Comparison of ENCODE assay signal across 21 mouse cellular contexts in the genomic region with DNA sequence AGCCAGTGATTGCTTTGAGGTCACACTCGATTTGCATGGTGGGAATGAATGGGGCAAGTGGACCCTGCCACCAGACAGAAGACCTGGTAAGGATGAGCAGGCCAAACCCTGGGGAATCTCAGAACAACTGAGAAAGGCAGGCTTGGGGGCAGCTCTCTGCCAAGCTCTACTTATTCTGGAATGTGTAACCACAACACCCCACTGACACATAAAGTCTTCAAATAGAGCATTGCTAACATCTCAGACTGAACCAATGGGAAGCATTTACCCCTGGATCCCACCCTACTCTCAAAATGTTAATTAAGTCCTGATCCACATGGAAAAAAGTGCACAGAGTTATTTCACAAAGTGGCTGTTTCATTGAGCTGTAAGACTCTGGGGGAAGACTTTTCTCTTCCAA.
A peak's percentile ranks its signal among the peaks of the same experiment; 100 is the strongest.
DNase-seq lines count a peak whose midpoint lies in the region; ATAC-seq lines count a peak whose summit lies in the region.
"Had no signal": no experiment of that assay in that cellular context is flagged by ENCODE, and none has a peak within 500 bp of the region (broad histone marks: within the 10 kb centered on the region; RNA-seq: fewer than 3 reads in every experiment).

No protein-coding gene starts in this region.

- no peaks in the 10 kb centered on the region for H3K27me3 ChIP-seq in embryonic facial prominence, embryonic 14.5 days (replicated peaks; ENCODE audit: control insufficient read depth, insufficient read depth, low read length)
- no peaks in the 10 kb centered on the region for H3K27me3 ChIP-seq in embryonic facial prominence, embryonic 10.5 days (replicated peaks; ENCODE audit: low read depth, poor library complexity, severe bottlenecking)
- H3K27me3 ChIP-seq in embryonic facial prominence, embryonic 15.5 days, result no peaks in the 10 kb centered on the region
- H3K27me3 ChIP-seq: embryonic facial prominence, embryonic 12.5 days; forebrain, embryonic 13.5 days; forebrain, embryonic 15.5 days had no signal

- no peak overlapping the region for H3K4me2 ChIP-seq in embryonic facial prominence, embryonic 14.5 days (ENCODE audit: low read depth, low read length)
- H3K4me2 ChIP-seq in embryonic facial prominence, embryonic 15.5 days (replicated peaks), result no peak overlapping the region
- H3K4me2 ChIP-seq: embryonic facial prominence, embryonic 12.5 days; forebrain, embryonic 13.5 days; forebrain, embryonic 15.5 days had no signal

- H3K9me3 ChIP-seq in embryonic facial prominence, embryonic 14.5 days (ENCODE audit: control insufficient read depth, low read length), result no peaks in the 10 kb centered on the region
- no peaks in the 10 kb centered on the region for H3K9me3 ChIP-seq in embryonic facial prominence, embryonic 10.5 days
- no peaks in the 10 kb centered on the region for H3K9me3 ChIP-seq in embryonic facial prominence, embryonic 15.5 days (replicated peaks)
- H3K9me3 ChIP-seq: embryonic facial prominence, embryonic 12.5 days; forebrain, embryonic 13.5 days; forebrain, embryonic 15.5 days had no signal

- peak; percentile 39 for DNase-seq in embryonic facial prominence, embryonic 14.5 days (ENCODE audit: low spot score)
- no peak for DNase-seq in embryonic facial prominence, embryonic 10.5 days (ENCODE audit: low spot score)
- DNase-seq in Muller cell, postnatal 12 days (ENCODE audit: inconsistent ontology term), result peak; percentile 55
- no peak for DNase-seq in lung, adult 18-20 months
- DNase-seq in kidney, adult 8-10 months, result no peak
- DNase-seq: adrenal gland, adult 8-10 months; adrenal gland, postnatal 14 days; adrenal gland, postnatal 36 days; cerebellum, adult 11 months; cerebellum, adult 18-20 months; cerebellum, adult 8-10 months; cerebellum, adult 9-11 months; cerebellum, postnatal 14 days; cerebellum, postnatal 36 days; embryo, embryonic 11 days; forebrain, postnatal 0 days had no signal

- H3K4me1 ChIP-seq in embryonic facial prominence, embryonic 14.5 days (ENCODE audit: control insufficient read depth, insufficient read depth, low read length), result no peaks in the 10 kb centered on the region
- no peaks in the 10 kb centered on the region for H3K4me1 ChIP-seq in embryonic facial prominence, embryonic 10.5 days
- H3K4me1 ChIP-seq in embryonic facial prominence, embryonic 15.5 days, result no peaks in the 10 kb centered on the region
- H3K4me1 ChIP-seq: embryonic facial prominence, embryonic 12.5 days had no signal

- 83% methylated on average over 1 of the region's 1 CpGs for WGBS in embryonic facial prominence, embryonic 14.5 days
- WGBS in embryonic facial prominence, embryonic 10.5 days, result 75% methylated on average over 1 of the region's 1 CpGs
- 66% methylated on average over 1 of the region's 1 CpGs for WGBS in embryonic facial prominence, embryonic 15.5 days

- no peak overlapping the region for H3K9ac ChIP-seq in embryonic facial prominence, embryonic 14.5 days (ENCODE audit: low read depth, low read length)
- no peak overlapping the region for H3K9ac ChIP-seq in embryonic facial prominence, embryonic 15.5 days
- H3K9ac ChIP-seq: embryonic facial prominence, embryonic 12.5 days; forebrain, embryonic 13.5 days; forebrain, embryonic 15.5 days; forebrain, postnatal 0 days had no signal

- H3K4me3 ChIP-seq in embryonic facial prominence, embryonic 14.5 days (ENCODE audit: low read depth, low read length), result no peak overlapping the region
- no peak overlapping the region for H3K4me3 ChIP-seq in embryonic facial prominence, embryonic 10.5 days
- H3K4me3 ChIP-seq in embryonic facial prominence, embryonic 15.5 days (replicated peaks), result no peak overlapping the region
- H3K4me3 ChIP-seq: embryonic facial prominence, embryonic 12.5 days; forebrain, embryonic 13.5 days; forebrain, embryonic 15.5 days had no signal

- H3K36me3 ChIP-seq in embryonic facial prominence, embryonic 14.5 days (ENCODE audit: control insufficient read depth, insufficient read depth, low read length), result no peaks in the 10 kb centered on the region
- H3K36me3 ChIP-seq in embryonic facial prominence, embryonic 10.5 days (replicated peaks), result no peaks in the 10 kb centered on the region
- no peaks in the 10 kb centered on the region for H3K36me3 ChIP-seq in embryonic facial prominence, embryonic 15.5 days
- H3K36me3 ChIP-seq: embryonic facial prominence, embryonic 12.5 days; forebrain, embryonic 15.5 days had no signal

- H3K27ac ChIP-seq in embryonic facial prominence, embryonic 14.5 days (replicated peaks; ENCODE audit: low read depth, low read length), result no peak overlapping the region
- no peak overlapping the region for H3K27ac ChIP-seq in embryonic facial prominence, embryonic 10.5 days (replicated peaks)
- H3K27ac ChIP-seq in embryonic facial prominence, embryonic 15.5 days (replicated peaks), result no peak overlapping the region; the same call in 1 of the 2 replicates
- H3K27ac ChIP-seq: embryonic facial prominence, embryonic 12.5 days; forebrain, embryonic 13.5 days; forebrain, embryonic 15.5 days had no signal

- ATAC-seq in embryonic facial prominence, embryonic 14.5 days (ENCODE audit: low read depth), result no peak
- ATAC-seq in embryonic facial prominence, embryonic 15.5 days (ENCODE audit: insufficient number of reproducible peaks, low FRiP score, low TSS enrichment, low read depth), result peak; percentile 34; the same call in 1 of the 2 replicates
- ATAC-seq: activated CD4-positive, CD25-positive, alpha-beta regulatory T cell, adult 4 months; forebrain, embryonic 13.5 days; forebrain, embryonic 15.5 days; forebrain, postnatal 0 days had no signal

Comparison
In these comparisons a context has a peak if more than half of its experiments do, and no peak if none do; other contexts are left out.
1. DNase-seq: peak in embryonic facial prominence, embryonic 14.5 days (single experiment) and Muller cell, postnatal 12 days (single experiment); none in embryonic facial prominence, embryonic 10.5 days (single experiment), lung, adult 18-20 months (0 of 2) and kidney, adult 8-10 months (0 of 2).